Mouse (Mus musculus) midbrain, embryonic 12.5 days (tissue): ENCODE measurements around the gene Rasal2. TPM values are rescaled to one million over a fixed set of nuclear protein-coding genes. Genes with fewer than 3 reads are reported as not detected.

Experiments
- ATAC-seq: fragments of 200-750 bp; cut with Nextera tagmentation; 2 replicates; pipeline ENCODE4 v1.8.0; 2017; ENCODE audit warnings: low read depth, moderate TSS enrichment, moderate library complexity; ENCODE audit not compliant: low FRiP score
- H3K27ac ChIP-seq: fragments of 300-500 bp; sonication (generic); replicated peaks from 2 replicates; pipeline ENCODE4 v1.5.1; 2016; ENCODE audit warnings: mild to moderate bottlenecking
- H3K27me3 ChIP-seq: fragments of 300-500 bp; sonication (generic); 2 replicates; pipeline ENCODE4 v1.6.1; 2016; ENCODE audit warnings: mild to moderate bottlenecking
- H3K36me3 ChIP-seq: fragments of 300-500 bp; sonication (generic); 2 replicates; pipeline ENCODE4 v1.6.1; 2016
- H3K4me1 ChIP-seq: fragments of 300-500 bp; sonication (generic); 2 replicates; pipeline ENCODE4 v1.6.1; 2016
- H3K4me2 ChIP-seq: fragments of 300-500 bp; sonication (generic); replicated peaks from 2 replicates; pipeline ENCODE4 v1.6.1; 2016; ENCODE audit warnings: mild to moderate bottlenecking, moderate library complexity
- H3K4me3 ChIP-seq: fragments of 300-500 bp; sonication (generic); 2 replicates; pipeline ENCODE4 v1.5.1; 2016; ENCODE audit warnings: mild to moderate bottlenecking
- H3K9ac ChIP-seq: fragments of 300-500 bp; sonication (generic); replicated peaks from 2 replicates; pipeline ENCODE4 v1.6.1; 2016; ENCODE audit warnings: mild to moderate bottlenecking, moderate library complexity
- H3K9me3 ChIP-seq: fragments of 300-500 bp; sonication (generic); 2 replicates; pipeline ENCODE4 v1.6.1; 2016; ENCODE audit warnings: mild to moderate bottlenecking
- WGBS: fragments of 180-500 bp; shearing (Covaris S2); methylation state at CpG from one replicate; pipeline ENCODE4 v1.1.7; 2016; 5-methylcytosine and 5-hydroxymethylcytosine counted together
- polyA plus RNA-seq: library from polyadenylated mRNA; unstranded; fragments of >200 nt; fragmentation: Nextera tagmentation; extraction: Ambion mirVana; gene quantifications from 2 replicates; pipeline ENCODE4 v1.2.1, GENCODE M21; 2016

Gene Rasal2
- polyA plus RNA-seq, 1 experiment from 2014 or later = 36.4 TPM

GRCm38 (mm10) chr1:157230386-157230785 is 182.0 kb downstream of the Rasal2 start:
- WGBS = 51% methylated on average over 2 of the region's 2 CpGs
- no peaks in the 10 kb centered on the region for H3K36me3 ChIP-seq
- no peaks in the 10 kb centered on the region for H3K27me3 ChIP-seq
- no peak overlapping the region for H3K27ac ChIP-seq
- no peak overlapping the region for H3K9ac ChIP-seq
- no peaks in the 10 kb centered on the region for H3K9me3 ChIP-seq
- peaks cover 9% of the 10 kb centered on the region for H3K4me1 ChIP-seq
- H3K4me2 ChIP-seq = no peak overlapping the region
- no peak overlapping the region for H3K4me3 ChIP-seq
- no peak for ATAC-seq

- Histone ChIP-seq H3K4me1 (no peaks in the 10 kb centered on the region), H3K9ac (no peak overlapping the region), H3K27ac (no peak overlapping the region), H3K4me2 (no peak overlapping the region), H3K4me3 (no peak overlapping the region), H3K36me3 (no peaks in the 10 kb centered on the region), H3K9me3 (no peaks in the 10 kb centered on the region), H3K27me3 (no peaks in the 10 kb centered on the region)
- WGBS = 92% methylated on average over 6 of the region's 6 CpGs
- no peak for ATAC-seq
These were observed 187.4 kb downstream of the Rasal2 start for GRCm38 (mm10) chr1:157225013-157225412.

- Histone ChIP-seq H3K27me3 (no peaks in the 10 kb centered on the region), H3K4me2 (no peak overlapping the region), H3K4me3 (no peak overlapping the region), H3K9me3 (no peaks in the 10 kb centered on the region), H3K36me3 (no peaks in the 10 kb centered on the region), H3K27ac (no peak overlapping the region), H3K9ac (no peak overlapping the region), H3K4me1 (no peaks in the 10 kb centered on the region)
- no peak for ATAC-seq
- 87% methylated on average over 3 of the region's 3 CpGs for WGBS
These were observed 191.5 kb downstream of the Rasal2 start for GRCm38 (mm10) chr1:157220910-157221309.

- WGBS = 94% methylated on average over 1 of the region's 1 CpGs
- Histone ChIP-seq H3K27ac (no peak overlapping the region), H3K36me3 (no peaks in the 10 kb centered on the region), H3K4me2 (no peak overlapping the region), H3K4me1 (no peaks in the 10 kb centered on the region), H3K9ac (no peak overlapping the region), H3K27me3 (no peaks in the 10 kb centered on the region), H3K9me3 (no peaks in the 10 kb centered on the region), H3K4me3 (no peak overlapping the region)
- no peak for ATAC-seq
These were observed 191.9 kb downstream of the Rasal2 start for GRCm38 (mm10) chr1:157220466-157220865.

GRCm38 (mm10) chr1:157208754-157209153 is 203.6 kb downstream of the Rasal2 start:
- Histone ChIP-seq H3K4me3 (no peak overlapping the region), H3K27me3 (no peaks in the 10 kb centered on the region), H3K9ac (no peak overlapping the region), H3K4me1 (0 out of 2 replicates have a peak, but pooled peaks cover 4% of the 10 kb centered on the region), H3K27ac (no peak overlapping the region), H3K36me3 (no peaks in the 10 kb centered on the region), H3K4me2 (no peak overlapping the region), H3K9me3 (no peaks in the 10 kb centered on the region)
- WGBS = 33% methylated on average over 1 of the region's 1 CpGs
- no peak for ATAC-seq

- 81% methylated on average over 4 of the region's 4 CpGs for WGBS
- Histone ChIP-seq H3K9ac (no peak overlapping the region), H3K9me3 (no peaks in the 10 kb centered on the region), H3K4me2 (no peak overlapping the region), H3K27me3 (no peaks in the 10 kb centered on the region), H3K36me3 (no peaks in the 10 kb centered on the region), H3K4me3 (no peak overlapping the region), H3K27ac (no peak overlapping the region), H3K4me1 (0 out of 2 replicates have a peak, but pooled peaks cover 4% of the 10 kb centered on the region)
- no peak for ATAC-seq
These were observed 206.7 kb downstream of the Rasal2 start for GRCm38 (mm10) chr1:157205685-157206084.

GRCm38 (mm10) chr1:157183043-157183442 is 229.4 kb downstream of the Rasal2 start:
- Histone ChIP-seq H3K27ac (no peak overlapping the region), H3K9me3 (no peaks in the 10 kb centered on the region), H3K4me2 (no peak overlapping the region), H3K4me3 (no peak overlapping the region), H3K4me1 (peaks cover 34% of the 10 kb centered on the region), H3K9ac (no peak overlapping the region), H3K36me3 (no peaks in the 10 kb centered on the region), H3K27me3 (no peaks in the 10 kb centered on the region)
- no peak for ATAC-seq
- WGBS = 56% methylated on average over 3 of the region's 3 CpGs

- no peak overlapping the region for H3K4me3 ChIP-seq
- no peak overlapping the region for H3K27ac ChIP-seq
- peaks cover 34% of the 10 kb centered on the region for H3K4me1 ChIP-seq
- no peak for ATAC-seq
- H3K27me3 ChIP-seq = no peaks in the 10 kb centered on the region
- WGBS = 16% methylated on average over 5 of the region's 5 CpGs
- H3K36me3 ChIP-seq = no peaks in the 10 kb centered on the region
- no peak overlapping the region for H3K4me2 ChIP-seq
- H3K9me3 ChIP-seq = no peaks in the 10 kb centered on the region
- H3K9ac ChIP-seq = no peak overlapping the region
These were observed 230.0 kb downstream of the Rasal2 start for GRCm38 (mm10) chr1:157182431-157182830.

GRCm38 (mm10) chr1:157181081-157181480 is 231.3 kb downstream of the Rasal2 start:
- Histone ChIP-seq H3K4me3 (no peak overlapping the region), H3K4me1 (peaks cover 34% of the 10 kb centered on the region), H3K9ac (no peak overlapping the region), H3K4me2 (no peak overlapping the region), H3K27ac (peak overlapping the region; percentile 56), H3K36me3 (0 out of 2 replicates have a peak, but pooled peaks cover 2% of the 10 kb centered on the region), H3K9me3 (no peaks in the 10 kb centered on the region), H3K27me3 (no peaks in the 10 kb centered on the region)
- no peak for ATAC-seq

GRCm38 (mm10) chr1:157178988-157179764 is 233.2 kb downstream of the Rasal2 start:
- Histone ChIP-seq H3K36me3 (peaks cover 16% of the 10 kb centered on the region; the same call in 1 of the 2 replicates), H3K4me1 (peaks cover 33% of the 10 kb centered on the region), H3K4me2 (peak overlapping the region; percentile 27), H3K9me3 (no peaks in the 10 kb centered on the region), H3K4me3 (no peak overlapping the region), H3K27ac (no peak overlapping the region), H3K27me3 (no peaks in the 10 kb centered on the region), H3K9ac (no peak overlapping the region)
- no peak for ATAC-seq
- WGBS = 25% methylated on average over 9 of the region's 9 CpGs

GRCm38 (mm10) chr1:157169292-157169691 is 243.1 kb downstream of the Rasal2 start:
- no peak overlapping the region for H3K9ac ChIP-seq
- 93% methylated on average over 8 of the region's 8 CpGs for WGBS
- no peak overlapping the region for H3K4me2 ChIP-seq
- H3K9me3 ChIP-seq = no peaks in the 10 kb centered on the region
- peaks cover 5% of the 10 kb centered on the region; the same call in 1 of the 2 replicates for H3K36me3 ChIP-seq
- ATAC-seq = no peak
- H3K4me3 ChIP-seq = no peak overlapping the region
- H3K27me3 ChIP-seq = no peaks in the 10 kb centered on the region
- H3K27ac ChIP-seq = no peak overlapping the region
- H3K4me1 ChIP-seq = no peaks in the 10 kb centered on the region

GRCm38 (mm10) chr1:157168891-157169290 is 243.5 kb downstream of the Rasal2 start:
- no peak for ATAC-seq
- Histone ChIP-seq H3K9ac (no peak overlapping the region), H3K36me3 (peaks cover 7% of the 10 kb centered on the region), H3K4me2 (no peak overlapping the region), H3K4me1 (no peaks in the 10 kb centered on the region), H3K27me3 (no peaks in the 10 kb centered on the region), H3K9me3 (no peaks in the 10 kb centered on the region), H3K27ac (no peak overlapping the region), H3K4me3 (no peak overlapping the region)
- WGBS = 89% methylated on average over 7 of the region's 7 CpGs

GRCm38 (mm10) chr1:157153781-157154180 is 258.6 kb downstream of the Rasal2 start:
- no peak for ATAC-seq
- Histone ChIP-seq H3K4me1 (peaks cover 10% of the 10 kb centered on the region), H3K36me3 (peaks cover 21% of the 10 kb centered on the region), H3K4me3 (no peak overlapping the region), H3K9me3 (no peaks in the 10 kb centered on the region), H3K27ac (no peak overlapping the region), H3K27me3 (no peaks in the 10 kb centered on the region), H3K4me2 (no peak overlapping the region), H3K9ac (no peak overlapping the region)
